Comparison of ENCODE assay signal across 8 mouse cellular contexts in genomic region chr4:58551820-58552219, GRCm38 (mm10). TPM values are rescaled to one million over a fixed set of nuclear protein-coding genes. Genes with fewer than 3 reads are reported as not detected.
DNase-seq lines count a peak whose midpoint lies in the region; ATAC-seq and TF ChIP-seq lines count a peak whose summit lies in the region.

No protein-coding gene starts in this region.

- WGBS in forebrain, embryonic 15.5 days = 2% methylated on average over 4 of the region's 4 CpGs

- dilution Hi-C loops in CH12.LX (cut with MboI; ENCODE audit: extremely low pct_ligation_motif_present, extremely low pct_unique_long_range_greater_than_20kb, low sequenced_read_pairs) = no loop called here

- H3K4me1 ChIP-seq in CH12.LX (ENCODE audit: control insufficient read depth in 1 of 2, insufficient read depth in 2 of 2) = no peaks in the 10 kb centered on the region
- peaks cover 18% of the 10 kb centered on the region for H3K4me1 ChIP-seq in forebrain, embryonic 15.5 days

- H3K79me2 ChIP-seq in CH12.LX (replicated peaks; ENCODE audit: control insufficient read depth, extremely low read depth, insufficient read depth, poor library complexity, severe bottlenecking) = no peaks in the 10 kb centered on the region

- in situ Hi-C loops in CH12.LX (cut with MboI; ENCODE audit: low pct_ligation_motif_present, low pct_unique_long_range_greater_than_20kb, low sequenced_read_pairs) = no loop called here

- no peak overlapping the region for H3K27ac ChIP-seq in CH12.LX (ENCODE audit: insufficient read depth, low read depth)
- no peak overlapping the region for H3K27ac ChIP-seq in forebrain, embryonic 15.5 days (replicated peaks)

- no peaks in the 10 kb centered on the region for H3K9me3 ChIP-seq in CH12.LX (replicated peaks; ENCODE audit: low read length)
- no peaks in the 10 kb centered on the region for H3K9me3 ChIP-seq in forebrain, embryonic 15.5 days

- peak; percentile 59 for TF ChIP-seq RAD21 in CH12.LX (IDR thresholded peaks at IDR 0.05; ENCODE audit: low read depth, low read length)

- H3K9ac ChIP-seq in CH12.LX (ENCODE audit: insufficient read depth, low read depth) = no peak overlapping the region
- H3K9ac ChIP-seq in forebrain, embryonic 15.5 days (replicated peaks) = no peak overlapping the region

- ATAC-seq in forebrain, embryonic 15.5 days (replicated peaks) = no peak

- H3K4me3 ChIP-seq in CH12.LX (replicated peaks in 1 of 3; ENCODE audit: low read depth in 2 of 3, low read length in 2 of 3, poor library complexity in 1 of 3) = no peak overlapping the region
- H3K4me3 ChIP-seq in forebrain, embryonic 15.5 days = peak overlapping the region; percentile 68

- DNase-seq in CH12.LX (ENCODE audit: extremely low read depth) = peak; percentile 21
- peak; percentile 67 for DNase-seq in c-Kit-positive CD71-negative TER-119-negative erythroid progenitor cells, embryonic 14.5 days (ENCODE audit: low read depth)
- peak; percentile 86 for DNase-seq in heart, postnatal 4 days
- peak; percentile 19 to 64 for DNase-seq in layer of hippocampus, adult 8-10 months (ENCODE audit: low spot score in 2 of 2)
- DNase-seq in lung, postnatal 10 days = peak; percentile 91
- peak; percentile 90 for DNase-seq in retina, embryonic 14.5 days (ENCODE audit: low spot score)
- peak; percentile 65 for DNase-seq in urinary bladder, postnatal 10 days (ENCODE audit: low spot score)

- H3K4me2 ChIP-seq in CH12.LX (ENCODE audit: insufficient read depth, low read depth, poor library complexity, severe bottlenecking) = no peak overlapping the region
- H3K4me2 ChIP-seq in forebrain, embryonic 15.5 days (replicated peaks) = peak overlapping the region; percentile 92

- TF ChIP-seq POLR2A in CH12.LX (IDR thresholded peaks at IDR 0.05; ENCODE audit: low read depth, low read length) = no peak

- peak; percentile 38 to 68; a peak in 3 of 4 replicates for TF ChIP-seq CTCF in CH12.LX (conservative IDR thresholded peaks at IDR 0.05 in 1 of 2, IDR thresholded peaks at IDR 0.05 in 1 of 2; ENCODE audit: low read depth in 2 of 2, low read length in 2 of 2)

- no peak for TF ChIP-seq EP300 in CH12.LX (IDR thresholded peaks at IDR 0.05; ENCODE audit: low read length)

- H3K36me3 ChIP-seq in CH12.LX (replicated peaks in 1 of 2; ENCODE audit: control insufficient read depth in 1 of 2, insufficient read depth in 1 of 2, low read length in 1 of 2) = no peaks in the 10 kb centered on the region
- H3K36me3 ChIP-seq in forebrain, embryonic 15.5 days = no peaks in the 10 kb centered on the region

- H3K27me3 ChIP-seq in CH12.LX (replicated peaks) = no peaks in the 10 kb centered on the region
- H3K27me3 ChIP-seq in forebrain, embryonic 15.5 days = no peaks in the 10 kb centered on the region

TF ChIP-seq in CH12.LX, 34 proteins besides CTCF, POLR2A, EP300 and RAD21:
- no peak for TF ChIP-seq MYC (IDR thresholded peaks at IDR 0.05; ENCODE audit: low read depth, low read length)
- peak; percentile 64 for TF ChIP-seq SMC3 (IDR thresholded peaks at IDR 0.05; ENCODE audit: low read depth, low read length)

RNA-seq across cellular contexts. Expression of gene Lpar1, which starts 1.9 kb away (rescaled TPM):
- 0.04 TPM in 2 replicates for total RNA-seq in CH12.LX (2012; rRNA removed)
- not detected in 2 replicates for total RNA-seq in CH12.LX (2014; rRNA removed)
- polyA plus RNA-seq in CH12.LX (2012; ENCODE audit: insufficient read length, low read depth) = not detected in 2 replicates
- polyA plus RNA-seq in forebrain, embryonic 15.5 days (2015; fragmentation: Nextera tagmentation; extraction: Ambion mirVana) = 28.4 and 29.6 TPM in 2 replicates
- total RNA-seq in heart, postnatal 4 days (2021) = 10 to 100 TPM; 17.1 to 18.7 TPM
- 10 to 100 TPM; 19.0 to 22.7 (median 22.1) TPM for total RNA-seq in layer of hippocampus, adult 8-10 months (2022)

Comparison
In these comparisons a context has a peak if more than half of its experiments do, and no peak if none do; other contexts are left out.
1. DNase-seq: peak in every context shown above with its lines; median percentile 91 in lung, postnatal 10 days; 90 in retina, embryonic 14.5 days; 86 in heart, postnatal 4 days; 67 in c-Kit-positive CD71-negative TER-119-negative erythroid progenitor cells, embryonic 14.5 days; 65 in urinary bladder, postnatal 10 days; 42 in layer of hippocampus, adult 8-10 months; 21 in CH12.LX.
2. RNA of gene Lpar1, which starts 1.9 kb away (total RNA-seq): 19.0 to 22.7 TPM in layer of hippocampus, adult 8-10 months and 17.1 to 18.7 TPM in heart, postnatal 4 days; 0.04 TPM in CH12.LX; every median in the first group is over 10 times any median in the second.